Mouse (Mus musculus) mature B cell (primary cell): ENCODE results near the gene Dennd4c.

Experiments
- in situ Hi-C: fragments of 300-500 bp; cut with MboI; formaldehyde crosslinking; loops from 2 replicates; pipeline ENCODE4 v1.14.3; 2019

The Dennd4c gene

GRCm38 (mm10) chr4:86884945-86885344 is 136.6 kb downstream of the Dennd4c start:
- in situ Hi-C loops: no loop called here

- in situ Hi-C loops: no loop called here
These were observed 137.4 kb downstream of the Dennd4c start for GRCm38 (mm10) chr4:86885790-86886159.

DNA sequence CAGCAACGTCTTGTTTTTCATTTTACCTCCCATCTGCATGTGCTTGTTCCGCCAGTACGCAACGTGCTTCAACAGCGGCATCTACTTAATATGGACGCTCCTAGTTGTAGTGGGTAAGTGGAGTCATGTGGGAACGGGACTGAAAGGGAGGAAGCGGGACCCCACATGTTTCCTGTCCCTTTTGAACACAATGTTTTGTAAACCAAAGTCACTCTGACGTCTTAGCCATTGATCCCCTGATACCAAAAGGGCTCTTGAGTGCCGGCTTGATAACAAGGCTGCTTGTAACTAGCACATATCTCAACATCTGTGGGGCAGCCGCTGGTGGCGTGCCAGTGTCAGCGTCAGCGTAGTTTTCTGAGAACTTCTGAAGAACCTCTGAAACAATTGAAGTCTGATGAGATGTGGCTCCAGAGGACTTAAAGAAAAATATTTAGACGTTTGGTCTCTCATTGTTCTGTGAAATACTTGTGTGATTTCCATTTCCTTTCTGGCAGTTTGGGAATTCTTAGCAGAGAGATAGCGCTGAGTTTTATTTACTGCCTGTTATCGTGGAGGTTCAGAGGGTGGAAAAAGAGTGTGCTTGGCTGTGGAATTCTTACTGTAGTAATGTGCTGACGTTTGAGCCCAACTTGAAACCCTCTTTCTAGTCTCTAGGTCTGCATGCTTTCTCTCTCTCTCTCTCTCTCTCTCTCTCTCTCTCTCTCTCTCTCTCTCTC is 138.0 kb downstream of the Dennd4c start:
- in situ Hi-C loops: no loop called here

- in situ Hi-C loops: no loop called here
These were observed 139.5 kb downstream of the Dennd4c start for GRCm38 (mm10) chr4:86887879-86888278.

DNA sequence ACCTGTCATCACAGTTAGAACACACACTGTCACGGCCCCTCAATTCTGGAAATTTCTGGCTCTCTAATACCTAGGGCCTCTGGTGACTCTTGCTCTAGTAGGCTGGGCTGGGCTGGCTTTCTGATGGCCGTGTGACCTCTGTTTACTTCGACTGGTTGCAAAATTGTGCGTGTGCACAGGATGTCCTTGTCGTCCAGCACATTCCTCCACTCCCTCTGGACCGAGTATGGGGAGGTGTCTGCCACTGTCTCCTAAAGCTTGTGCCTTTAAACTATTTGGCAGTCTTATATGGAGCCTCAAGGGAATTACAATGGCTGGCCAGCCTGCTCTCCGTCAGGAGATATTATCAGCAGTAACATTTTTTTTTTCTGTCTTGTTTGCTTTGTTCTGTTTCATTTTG is 149.1 kb downstream of the Dennd4c start:
- in situ Hi-C loops: no loop called here

DNA sequence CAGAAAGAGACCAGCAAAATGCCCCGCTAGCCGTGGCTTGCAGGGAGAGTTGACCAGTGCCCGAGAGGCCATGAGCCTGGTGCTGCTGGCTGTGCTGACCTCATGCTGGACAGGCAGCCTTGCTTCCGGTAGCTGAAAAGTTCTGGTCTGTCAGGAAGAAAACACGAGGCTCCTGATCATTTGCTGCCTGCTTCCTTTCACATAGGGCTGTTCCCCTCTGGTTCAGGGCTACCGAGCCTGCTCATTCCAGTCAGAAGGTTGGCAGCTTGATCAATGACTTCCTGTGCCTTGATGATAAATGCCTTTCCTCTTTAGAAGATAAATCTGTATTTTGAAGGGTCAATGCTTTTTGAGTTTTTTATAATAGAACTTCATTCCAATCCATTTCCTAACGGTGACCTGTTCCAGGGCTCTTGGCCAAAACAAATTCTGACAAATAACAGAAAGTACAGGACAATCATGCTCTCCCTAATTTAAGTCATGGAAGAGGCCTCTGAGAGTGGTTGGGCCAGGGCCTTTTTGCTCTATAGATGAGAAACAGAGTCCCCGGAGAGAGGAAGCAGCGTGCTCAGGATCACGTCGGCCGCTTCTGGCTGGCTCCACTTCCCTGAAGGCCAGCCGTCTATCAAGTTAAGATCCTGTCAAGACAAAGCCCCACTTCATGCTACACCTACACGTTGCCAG is 150.6 kb downstream of the Dennd4c start:
- in situ Hi-C loops: no loop called here
